Mouse (Mus musculus): ENCODE data around the gene Tlk2. TPM values are rescaled to one million over a fixed set of nuclear protein-coding genes. Genes with fewer than 3 reads are reported as not detected.
A peak's percentile ranks its signal among the peaks of the same experiment; 100 is the strongest.

Tlk2 gene
- polyA plus RNA-seq, 1 experiment from 2014 or later, result 18.7 TPM

DNA sequence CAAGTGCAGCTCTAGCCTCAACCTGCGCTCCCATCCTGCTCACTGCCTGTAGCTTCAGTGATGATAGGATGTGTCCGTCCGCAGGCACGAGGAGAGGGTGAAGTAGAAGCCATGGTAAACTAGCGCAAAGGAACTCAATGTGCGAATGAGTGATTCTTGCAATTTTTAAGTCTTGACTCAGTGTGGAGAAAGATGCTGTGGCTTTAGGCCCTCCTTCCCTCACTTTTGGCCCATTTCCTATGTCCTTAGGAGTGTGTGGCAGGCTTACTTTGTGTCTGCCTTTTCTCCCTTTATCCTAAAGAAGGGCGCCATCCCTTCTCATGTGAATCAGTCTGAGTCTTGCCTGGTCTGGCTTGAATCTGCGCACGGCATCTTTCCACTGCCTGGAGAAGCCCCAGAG is 104.4 kb downstream of the Tlk2 start:
- no peak for ATAC-seq
- 95% methylated on average over 9 of the region's 9 CpGs for WGBS
- peaks cover 14% of the 10 kb centered on the region; the same call in 1 of the 2 replicates for H3K36me3 ChIP-seq (ENCODE audit: control insufficient read depth, insufficient read depth, low read length)
- H3K9ac ChIP-seq (ENCODE audit: low read depth, low read length), result no peak overlapping the region
- H3K4me2 ChIP-seq (ENCODE audit: low read length), result no peak overlapping the region
- H3K9me3 ChIP-seq (replicated peaks; ENCODE audit: control insufficient read depth, low read length, poor library complexity, severe bottlenecking), result no peaks in the 10 kb centered on the region
- H3K4me3 ChIP-seq (ENCODE audit: low read depth, low read length), result no peak overlapping the region
- no peak overlapping the region for H3K27ac ChIP-seq (ENCODE audit: low read length)
- H3K4me1 ChIP-seq (ENCODE audit: control insufficient read depth, insufficient read depth, low read length), result no peaks in the 10 kb centered on the region
- H3K27me3 ChIP-seq (ENCODE audit: control insufficient read depth, insufficient read depth, low read depth, low read length), result no peaks in the 10 kb centered on the region

DNA sequence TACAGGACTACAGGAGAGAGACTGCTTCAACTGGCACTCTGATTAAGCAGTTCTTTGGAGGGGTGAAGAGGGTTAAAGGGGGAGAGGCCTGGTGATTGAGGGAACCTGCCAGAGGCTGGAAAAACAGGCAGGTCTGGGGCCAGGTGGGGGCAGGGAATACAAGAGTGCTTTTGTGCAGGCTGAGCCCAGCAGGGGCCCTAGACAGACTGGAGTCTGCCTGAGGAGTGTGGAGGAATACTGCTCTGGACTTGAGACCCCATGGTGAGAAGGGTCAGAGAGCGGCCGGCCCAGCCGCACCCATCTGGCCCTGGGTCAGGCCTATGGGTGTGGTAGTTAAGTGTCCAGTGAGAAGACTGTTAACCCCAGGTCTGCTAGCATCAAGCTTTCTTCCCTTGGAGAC is 107.1 kb downstream of the Tlk2 start:
- Histone ChIP-seq H3K36me3 (ENCODE audit: control insufficient read depth, insufficient read depth, low read length) (peaks cover 11% of the 10 kb centered on the region; the same call in 1 of the 2 replicates), H3K9me3 (replicated peaks; ENCODE audit: control insufficient read depth, low read length, poor library complexity, severe bottlenecking) (no peaks in the 10 kb centered on the region), H3K27me3 (ENCODE audit: control insufficient read depth, insufficient read depth, low read depth, low read length) (no peaks in the 10 kb centered on the region), H3K4me1 (ENCODE audit: control insufficient read depth, insufficient read depth, low read length) (no peaks in the 10 kb centered on the region), H3K27ac (ENCODE audit: low read length) (no peak overlapping the region), H3K4me2 (ENCODE audit: low read length) (no peak overlapping the region), H3K9ac (ENCODE audit: low read depth, low read length) (no peak overlapping the region), H3K4me3 (ENCODE audit: low read depth, low read length) (no peak overlapping the region)
- ATAC-seq, result no peak
- 62% methylated on average over 3 of the region's 3 CpGs for WGBS

DNA sequence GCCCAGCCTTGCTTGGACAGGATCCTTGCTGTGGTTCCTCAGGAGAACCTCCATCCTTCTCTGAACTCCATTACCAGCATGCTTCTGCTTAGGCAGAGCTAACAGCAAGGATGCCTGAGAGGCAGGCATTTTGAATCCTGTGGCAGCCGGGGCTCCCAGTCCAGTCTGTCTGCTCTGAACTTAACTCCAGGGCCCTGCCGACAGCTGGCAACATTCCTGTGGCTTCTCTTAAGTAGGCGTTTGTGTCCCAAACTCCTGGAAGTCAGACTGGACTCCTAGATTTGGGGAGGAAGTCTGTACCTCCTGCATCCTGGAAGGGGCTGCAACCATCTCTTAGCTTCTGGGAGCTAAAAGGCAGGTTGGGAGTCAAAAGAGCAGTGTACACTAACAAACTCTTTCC is 110.8 kb downstream of the Tlk2 start:
- H3K4me3 ChIP-seq (ENCODE audit: low read depth, low read length), result no peak overlapping the region
- no peak overlapping the region for H3K4me2 ChIP-seq (ENCODE audit: low read length)
- H3K9me3 ChIP-seq (replicated peaks; ENCODE audit: control insufficient read depth, low read length, poor library complexity, severe bottlenecking), result no peaks in the 10 kb centered on the region
- peaks cover 10% of the 10 kb centered on the region for H3K27me3 ChIP-seq (ENCODE audit: control insufficient read depth, insufficient read depth, low read depth, low read length)
- peaks cover 16% of the 10 kb centered on the region for H3K4me1 ChIP-seq (ENCODE audit: control insufficient read depth, insufficient read depth, low read length)
- no peak overlapping the region for H3K27ac ChIP-seq (ENCODE audit: low read length)
- peaks cover 4% of the 10 kb centered on the region; the same call in 1 of the 2 replicates for H3K36me3 ChIP-seq (ENCODE audit: control insufficient read depth, insufficient read depth, low read length)
- no peak for ATAC-seq
- H3K9ac ChIP-seq (ENCODE audit: low read depth, low read length), result no peak overlapping the region
- WGBS, result 71% methylated on average over 3 of the region's 3 CpGs

DNA sequence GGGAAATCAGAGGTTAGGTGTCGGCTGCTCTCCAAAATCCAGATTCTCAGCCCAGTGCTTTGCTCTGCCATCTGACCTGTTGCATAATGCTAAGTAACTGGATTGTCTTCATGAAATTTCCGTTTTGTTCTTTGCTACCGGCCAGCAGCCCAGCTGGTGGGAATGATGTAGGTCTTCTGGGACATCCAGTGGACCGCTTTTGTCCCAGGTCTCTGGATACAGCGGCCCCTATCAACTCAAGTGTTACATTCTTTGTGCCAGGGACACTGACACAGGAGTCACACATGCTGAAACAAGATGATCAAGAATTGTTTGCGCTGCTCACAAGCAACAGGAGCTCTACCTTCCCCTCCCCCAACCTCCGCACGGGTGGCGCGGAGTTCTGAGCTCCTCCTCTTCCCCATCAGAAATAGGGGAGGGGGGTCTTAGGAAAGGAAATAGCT is 113.1 kb downstream of the Tlk2 start:
- no peak overlapping the region for H3K27ac ChIP-seq (ENCODE audit: low read length)
- peaks cover 16% of the 10 kb centered on the region for H3K4me1 ChIP-seq (ENCODE audit: control insufficient read depth, insufficient read depth, low read length)
- peak overlapping the region; percentile 62; the same call in 1 of the 2 replicates for H3K9ac ChIP-seq (ENCODE audit: low read depth, low read length)
- no peak for ATAC-seq
- H3K9me3 ChIP-seq (replicated peaks; ENCODE audit: control insufficient read depth, low read length, poor library complexity, severe bottlenecking), result no peaks in the 10 kb centered on the region
- peak overlapping the region; percentile 50 for H3K4me3 ChIP-seq (ENCODE audit: low read depth, low read length)
- H3K27me3 ChIP-seq (ENCODE audit: control insufficient read depth, insufficient read depth, low read depth, low read length), result peaks cover 10% of the 10 kb centered on the region
- peak overlapping the region; percentile 100 for H3K4me2 ChIP-seq (ENCODE audit: low read length)
- peaks cover 3% of the 10 kb centered on the region; the same call in 1 of the 2 replicates for H3K36me3 ChIP-seq (ENCODE audit: control insufficient read depth, insufficient read depth, low read length)
- 3% methylated on average over 10 of the region's 10 CpGs for WGBS

DNA sequence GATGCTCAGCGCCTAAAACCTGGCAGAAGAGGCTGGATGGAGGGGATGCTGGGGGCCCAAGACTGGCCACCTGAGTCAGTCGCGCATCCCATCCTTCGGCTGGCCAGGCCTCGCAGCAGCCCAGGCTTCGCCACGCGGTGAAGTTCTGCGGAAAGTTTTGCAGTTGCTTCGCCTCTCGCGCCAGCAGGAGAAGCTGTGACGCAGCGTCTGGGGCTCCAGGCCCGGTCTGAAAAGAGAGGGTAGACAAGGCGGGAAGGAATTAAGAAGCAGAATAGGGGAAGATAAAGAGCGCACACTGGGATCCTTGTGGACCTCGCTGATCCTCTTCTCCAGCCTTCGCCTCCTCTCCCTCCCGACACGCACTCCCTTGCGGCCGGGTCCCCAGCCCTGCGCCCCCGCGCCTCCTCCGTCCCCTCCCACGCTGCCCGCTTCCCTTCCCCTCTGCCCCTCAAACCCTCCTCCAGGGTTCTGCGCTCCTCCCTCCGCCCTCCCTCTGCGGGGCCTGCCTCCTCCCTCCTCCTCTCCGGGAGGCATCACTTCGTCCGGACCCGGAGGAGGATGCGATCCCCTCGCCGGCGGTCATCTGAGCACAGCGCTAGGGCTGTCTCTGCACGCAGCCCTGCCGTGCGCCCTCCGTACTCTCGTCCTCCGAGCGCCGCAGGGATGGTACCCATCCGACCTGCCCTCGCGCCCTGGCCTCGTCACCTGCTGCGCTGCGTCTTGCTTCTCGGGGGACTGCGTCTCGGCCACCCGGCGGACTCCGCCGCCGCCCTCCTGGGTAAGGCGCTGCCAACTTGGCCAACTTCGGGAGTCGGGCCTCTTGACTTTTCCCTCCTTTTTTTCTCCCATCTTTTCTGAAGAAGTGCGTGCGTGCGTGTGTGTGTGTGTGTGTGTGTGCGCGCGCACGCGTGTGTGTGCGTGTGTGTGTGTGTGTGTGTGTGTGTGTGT is 113.8 kb downstream of the Tlk2 start, which contains the start of gene Mrc2:
Gene Mrc2 (plus strand): TSS at position 520 of the 948 bp plus-strand sequence.
- H3K4me3 ChIP-seq (ENCODE audit: low read depth, low read length), result peak within 1 kb of the TSS; percentile 50
- peaks cover 16% of the 10 kb centered on the region for H3K4me1 ChIP-seq (ENCODE audit: control insufficient read depth, insufficient read depth, low read length)

DNA sequence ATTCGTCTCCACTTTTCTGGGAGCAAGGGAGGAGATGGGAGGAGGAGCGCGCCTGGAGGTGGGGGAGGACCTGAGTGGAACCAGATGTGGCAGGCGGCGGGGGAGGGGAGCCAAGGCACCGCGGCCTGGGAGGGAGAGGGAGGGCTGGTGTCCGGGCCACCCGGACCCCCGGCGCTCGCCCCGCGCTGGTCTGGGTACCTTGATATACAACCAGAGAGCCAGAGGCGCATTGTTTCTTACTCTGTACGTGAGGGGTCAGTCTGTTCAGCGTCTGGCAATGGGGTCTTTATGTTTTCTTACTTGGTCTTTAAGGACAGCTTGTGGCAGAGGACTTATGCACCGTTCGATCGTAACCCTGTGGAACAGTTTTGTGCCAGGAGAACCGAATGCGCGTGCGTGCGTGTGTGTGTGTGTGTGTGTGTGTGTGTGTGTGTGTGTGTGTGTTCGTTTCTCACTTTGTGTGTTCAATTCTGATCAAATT is 114.5 kb downstream of the Tlk2 start:
- no peak overlapping the region for H3K27ac ChIP-seq (ENCODE audit: low read length)
- WGBS, result 1% methylated on average over 22 of the region's 26 CpGs
- peak overlapping the region; percentile 100 for H3K4me2 ChIP-seq (ENCODE audit: low read length)
- peaks cover 10% of the 10 kb centered on the region for H3K27me3 ChIP-seq (ENCODE audit: control insufficient read depth, insufficient read depth, low read depth, low read length)
- peak overlapping the region; percentile 50 for H3K4me3 ChIP-seq (ENCODE audit: low read depth, low read length)
- H3K9ac ChIP-seq (ENCODE audit: low read depth, low read length), result peak overlapping the region; percentile 47; the same call in 1 of the 2 replicates
- no peaks in the 10 kb centered on the region for H3K9me3 ChIP-seq (replicated peaks; ENCODE audit: control insufficient read depth, low read length, poor library complexity, severe bottlenecking)
- H3K36me3 ChIP-seq (ENCODE audit: control insufficient read depth, insufficient read depth, low read length), result no peaks in the 10 kb centered on the region
- peaks cover 16% of the 10 kb centered on the region for H3K4me1 ChIP-seq (ENCODE audit: control insufficient read depth, insufficient read depth, low read length)
- no peak for ATAC-seq

More for the DNA sequence above, 113.8 kb downstream of the Tlk2 start, which contains the start of gene Mrc2:
- WGBS, result under 1% methylated on average over 68 of the region's 75 CpGs
- H3K27me3 ChIP-seq (ENCODE audit: control insufficient read depth, insufficient read depth, low read depth, low read length), result peaks cover 10% of the 10 kb centered on the region
- H3K27ac ChIP-seq (ENCODE audit: low read length), result no peak within 1 kb of the TSS
- peak within 1 kb of the TSS; percentile 100 for H3K4me2 ChIP-seq (ENCODE audit: low read length)
- peak; percentile 66 for ATAC-seq
- no peaks in the 10 kb centered on the region for H3K9me3 ChIP-seq (replicated peaks; ENCODE audit: control insufficient read depth, low read length, poor library complexity, severe bottlenecking)
- H3K9ac ChIP-seq (ENCODE audit: low read depth, low read length), result peak within 1 kb of the TSS; percentile 62
- no peaks in the 10 kb centered on the region for H3K36me3 ChIP-seq (ENCODE audit: control insufficient read depth, insufficient read depth, low read length)

DNA sequence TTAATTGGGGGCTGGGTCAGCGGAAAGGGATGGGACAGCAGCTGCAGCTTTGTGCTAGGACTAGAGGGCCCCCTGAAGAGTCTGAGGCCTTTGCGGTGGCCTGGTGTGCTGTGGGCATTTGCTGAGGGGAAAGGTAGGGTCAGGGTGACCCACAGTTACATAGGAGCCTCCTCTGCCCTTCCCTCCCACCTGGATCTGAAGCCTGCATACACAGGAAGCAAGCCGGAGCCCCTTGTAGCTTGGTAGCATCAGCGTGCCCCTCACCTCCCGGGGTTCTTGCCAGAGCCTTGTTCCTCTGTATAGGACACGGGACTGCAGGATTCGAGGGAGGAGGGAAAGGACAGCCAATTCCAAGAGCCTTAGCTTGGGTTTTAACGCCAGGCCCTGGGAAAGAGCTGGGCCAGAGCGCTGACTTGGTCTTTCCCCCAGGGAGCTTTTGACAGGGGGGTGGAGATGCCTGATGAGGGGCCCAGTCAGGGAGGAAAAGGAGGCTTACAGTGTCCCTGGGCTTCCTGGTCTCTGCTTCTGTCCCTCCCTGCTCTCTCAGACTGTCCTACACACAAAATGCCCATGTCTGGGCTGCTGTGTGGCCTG is 115.4 kb downstream of the Tlk2 start:
- H3K27me3 ChIP-seq (ENCODE audit: control insufficient read depth, insufficient read depth, low read depth, low read length), result peaks cover 10% of the 10 kb centered on the region
- H3K4me3 ChIP-seq (ENCODE audit: low read depth, low read length), result peak overlapping the region; percentile 6
- H3K9me3 ChIP-seq (replicated peaks; ENCODE audit: control insufficient read depth, low read length, poor library complexity, severe bottlenecking), result no peaks in the 10 kb centered on the region
- ATAC-seq, result no peak
- 0 out of 2 replicates have a peak overlapping the region, but pooled peaks have one; percentile 3 for H3K27ac ChIP-seq (ENCODE audit: low read length)
- peak overlapping the region; percentile 43; the same call in 1 of the 2 replicates for H3K9ac ChIP-seq (ENCODE audit: low read depth, low read length)
- H3K4me1 ChIP-seq (ENCODE audit: control insufficient read depth, insufficient read depth, low read length), result peaks cover 16% of the 10 kb centered on the region
- peak overlapping the region; percentile 33 for H3K4me2 ChIP-seq (ENCODE audit: low read length)
- H3K36me3 ChIP-seq (ENCODE audit: control insufficient read depth, insufficient read depth, low read length), result no peaks in the 10 kb centered on the region
- 4% methylated on average over 9 of the region's 9 CpGs for WGBS

DNA sequence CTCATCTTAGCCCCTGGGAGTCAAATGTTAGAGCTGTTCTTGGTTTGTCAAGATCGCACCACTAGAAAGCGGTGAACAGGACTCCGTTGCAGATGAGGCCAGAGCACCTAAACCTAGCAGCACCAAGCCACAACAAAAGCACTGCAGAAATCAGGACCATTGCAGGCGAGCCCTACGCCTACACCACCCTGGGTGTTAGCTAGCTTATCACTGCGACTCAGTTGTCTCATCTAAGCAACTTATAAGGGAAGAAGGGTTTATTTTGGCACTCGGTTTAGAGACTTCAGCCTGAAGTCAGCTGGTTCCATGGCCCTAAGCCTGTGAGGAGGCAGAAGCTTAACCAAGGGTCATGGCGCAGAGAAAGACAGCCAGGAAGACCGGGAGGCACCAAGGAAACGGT is 117.5 kb downstream of the Tlk2 start:
- no peaks in the 10 kb centered on the region for H3K9me3 ChIP-seq (replicated peaks; ENCODE audit: control insufficient read depth, low read length, poor library complexity, severe bottlenecking)
- no peak overlapping the region for H3K9ac ChIP-seq (ENCODE audit: low read depth, low read length)
- no peak overlapping the region for H3K4me3 ChIP-seq (ENCODE audit: low read depth, low read length)
- no peaks in the 10 kb centered on the region for H3K36me3 ChIP-seq (ENCODE audit: control insufficient read depth, insufficient read depth, low read length)
- peaks cover 16% of the 10 kb centered on the region for H3K4me1 ChIP-seq (ENCODE audit: control insufficient read depth, insufficient read depth, low read length)
- no peak overlapping the region for H3K27ac ChIP-seq (ENCODE audit: low read length)
- peaks cover 8% of the 10 kb centered on the region for H3K27me3 ChIP-seq (ENCODE audit: control insufficient read depth, insufficient read depth, low read depth, low read length)
- no peak for ATAC-seq
- H3K4me2 ChIP-seq (ENCODE audit: low read length), result no peak overlapping the region
- 94% methylated on average over 10 of the region's 10 CpGs for WGBS
